Mouse (Mus musculus): ENCODE results near the gene Exoc4.
A peak's percentile ranks its signal among the peaks of the same experiment; 100 is the strongest.

Exoc4 gene

GRCm38 (mm10) chr6:33484568-33484967, 235.7 kb downstream of the Exoc4 start:
- DNase-seq: no peak

- no peak for DNase-seq
Measured at GRCm38 (mm10) chr6:33489788-33490187, 240.9 kb downstream of the Exoc4 start.

GRCm38 (mm10) chr6:33496141-33496855, 247.4 kb downstream of the Exoc4 start:
- DNase-seq: no peak

- DNase-seq: no peak
Measured at GRCm38 (mm10) chr6:33497348-33497747, 248.5 kb downstream of the Exoc4 start.

GRCm38 (mm10) chr6:33502388-33502787, 253.5 kb downstream of the Exoc4 start:
- DNase-seq: no peak

GRCm38 (mm10) chr6:33503381-33503780, 254.5 kb downstream of the Exoc4 start:
- DNase-seq: no peak

- DNase-seq: peak; percentile 57 to 65
Measured at GRCm38 (mm10) chr6:33507134-33507533, 258.2 kb downstream of the Exoc4 start.

GRCm38 (mm10) chr6:33515391-33515790, 266.5 kb downstream of the Exoc4 start:
- DNase-seq: no peak

- peak; percentile 31 to 47 for DNase-seq
Measured at GRCm38 (mm10) chr6:33516798-33517197, 267.9 kb downstream of the Exoc4 start.

GRCm38 (mm10) chr6:33517890-33518410, 269.1 kb downstream of the Exoc4 start:
- DNase-seq: no peak

- DNase-seq: peak; percentile 80 to 86
Measured at GRCm38 (mm10) chr6:33525695-33526366, 276.9 kb downstream of the Exoc4 start.

- DNase-seq: no peak
Measured at GRCm38 (mm10) chr6:33540356-33540755, 291.5 kb downstream of the Exoc4 start.

- DNase-seq: no peak
Measured at GRCm38 (mm10) chr6:33542712-33543111, 293.8 kb downstream of the Exoc4 start.

GRCm38 (mm10) chr6:33551934-33552333, 303.0 kb downstream of the Exoc4 start:
- DNase-seq: peak in 1 of 2 experiments; percentile 9

GRCm38 (mm10) chr6:33560925-33561324, 312.0 kb downstream of the Exoc4 start:
- no peak for DNase-seq

GRCm38 (mm10) chr6:33561911-33562310, 313.0 kb downstream of the Exoc4 start:
- peak; percentile 24 to 31 for DNase-seq

GRCm38 (mm10) chr6:33575947-33576346, 327.1 kb downstream of the Exoc4 start:
- no peak for DNase-seq

GRCm38 (mm10) chr6:33608469-33608868, 359.6 kb downstream of the Exoc4 start:
- no peak for DNase-seq

GRCm38 (mm10) chr6:33613978-33614377, 365.1 kb downstream of the Exoc4 start:
- no peak for DNase-seq

- DNase-seq: no peak
Measured at GRCm38 (mm10) chr6:33618590-33618989, 369.7 kb downstream of the Exoc4 start.

GRCm38 (mm10) chr6:33620701-33621100, 371.8 kb downstream of the Exoc4 start:
- no peak for DNase-seq

- DNase-seq: no peak
Measured at GRCm38 (mm10) chr6:33625931-33626330, 377.0 kb downstream of the Exoc4 start.

- DNase-seq: no peak
Measured at GRCm38 (mm10) chr6:33631133-33631532, 382.2 kb downstream of the Exoc4 start.

- DNase-seq: no peak
Measured at GRCm38 (mm10) chr6:33637192-33637591, 388.3 kb downstream of the Exoc4 start.
